Mouse (Mus musculus) liver, adult 2 months (tissue): Measurements from ENCODE around the gene Trpv2. TPM values are rescaled to one million over a fixed set of nuclear protein-coding genes. Genes with fewer than 3 reads are reported as not detected.

ENCODE experiments used
- DNase-seq: peaks from one replicate; pipeline ENCODE4 v3.0.0-alpha.2; 2011; ENCODE audit warnings: low read depth, low spot score; ENCODE audit errors: extremely low read depth
- H3K27ac ChIP-seq: fragments of 200-500 bp; replicated peaks from 2 replicates; pipeline ENCODE4 v1.5.1; 2012; ENCODE audit warnings: low read depth, mild to moderate bottlenecking, control low read depth, inconsistent platforms, low read length; ENCODE audit not compliant: insufficient read depth
- H3K27me3 ChIP-seq: fragments of 200-500 bp; 2 replicates; pipeline ENCODE4 v1.6.1; 2012; ENCODE audit warnings: mild to moderate bottlenecking, moderate library complexity, low read length, inconsistent platforms; ENCODE audit not compliant: control insufficient read depth, insufficient read depth
- H3K36me3 ChIP-seq: fragments of 200-500 bp; 2 replicates; pipeline ENCODE4 v1.6.1; 2012; ENCODE audit warnings: low read length, inconsistent platforms; ENCODE audit not compliant: control insufficient read depth, insufficient read depth
- H3K4me1 ChIP-seq: fragments of 200-500 bp; 2 replicates; pipeline ENCODE4 v1.6.1; 2011; ENCODE audit warnings: low read length; ENCODE audit not compliant: control insufficient read depth, insufficient read depth
- H3K4me3 ChIP-seq: fragments of 200-500 bp; 2 replicates; pipeline ENCODE4 v1.5.1; 2011; ENCODE audit warnings: low read depth, mild to moderate bottlenecking, control low read depth, low read length, moderate library complexity; ENCODE audit not compliant: insufficient read depth
- H3K79me2 ChIP-seq: fragments of 200-500 bp; 2 replicates; pipeline ENCODE4 v1.6.1; 2012; ENCODE audit warnings: inconsistent platforms, mild to moderate bottlenecking, low read length, moderate library complexity; ENCODE audit not compliant: control insufficient read depth, insufficient read depth
- H3K9ac ChIP-seq: fragments of 200-500 bp; 2 replicates; pipeline ENCODE4 v1.6.1; 2012; ENCODE audit warnings: low read depth, mild to moderate bottlenecking, control low read depth, inconsistent platforms, low read length
- CTCF ChIP-seq: fragments of 200-500 bp; IDR thresholded peaks from 2 replicates; pipeline ENCODE4 v1.5.1; 2011; ENCODE audit warnings: low read depth, low read length, control low read depth
- POLR2A ChIP-seq: fragments of 200-500 bp; IDR thresholded peaks from 2 replicates; pipeline ENCODE4 v1.6.1; 2011; ENCODE audit warnings: low read length, control low read depth; ENCODE audit not compliant: insufficient read depth; ENCODE audit errors: extremely low read depth
- WGBS: fragments of 180-500 bp; shearing (Covaris S2); methylation state at CpG from one replicate; pipeline ENCODE4 v1.1.7; 2018; 5-methylcytosine and 5-hydroxymethylcytosine counted together
- polyA plus RNA-seq: library from polyadenylated mRNA; depleted of rRNA; stranded (reverse); fragments of >200 nt; gene quantifications from 2 replicates; pipeline ENCODE4 v1.2.3, GENCODE M21; 2012
- total RNA-seq: library from RNA; depleted of rRNA; stranded (reverse); fragments of >200 nt; gene quantifications from 2 replicates; pipeline ENCODE4 v1.2.3, GENCODE M21; 2014

Gene Trpv2
- total and polyA plus RNA-seq, 2 experiments: 0.83 to 1.7 TPM

DNA sequence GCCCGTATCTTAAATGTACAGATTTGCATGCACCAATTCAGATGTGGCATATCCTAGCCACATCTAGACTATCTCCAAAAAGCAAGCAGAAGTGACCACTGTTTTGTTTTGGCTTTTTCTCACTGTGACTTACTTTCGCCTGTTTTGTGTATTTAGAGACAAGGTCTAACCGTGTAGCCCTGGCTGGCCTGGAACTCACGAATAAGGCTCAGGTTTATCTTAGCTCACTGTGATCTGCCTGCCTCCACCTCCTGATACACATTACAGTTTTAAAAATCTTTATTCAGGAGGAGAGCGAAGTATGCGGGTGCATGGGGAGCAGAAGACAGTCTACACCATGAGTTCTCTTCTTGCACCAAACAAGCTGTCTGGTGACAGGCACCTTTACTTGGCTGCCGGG lies 34.1 kb upstream of the Trpv2 start:
- DNase-seq: no peak
- Histone ChIP-seq H3K4me1 (peaks cover 2% of the 10 kb centered on the region; the same call in 1 of the 2 replicates), H3K27ac (no peak overlapping the region), H3K27me3 (no peaks in the 10 kb centered on the region), H3K4me3 (no peak overlapping the region), H3K36me3 (0 out of 2 replicates have a peak, but pooled peaks cover 1% of the 10 kb centered on the region), H3K9ac (no peak overlapping the region), H3K79me2 (no peaks in the 10 kb centered on the region; the same call in 1 of the 2 replicates)
- 92% methylated on average over 7 of the region's 7 CpGs for WGBS
- TF ChIP-seq POLR2A: no peak
- TF ChIP-seq CTCF: no peak

DNA sequence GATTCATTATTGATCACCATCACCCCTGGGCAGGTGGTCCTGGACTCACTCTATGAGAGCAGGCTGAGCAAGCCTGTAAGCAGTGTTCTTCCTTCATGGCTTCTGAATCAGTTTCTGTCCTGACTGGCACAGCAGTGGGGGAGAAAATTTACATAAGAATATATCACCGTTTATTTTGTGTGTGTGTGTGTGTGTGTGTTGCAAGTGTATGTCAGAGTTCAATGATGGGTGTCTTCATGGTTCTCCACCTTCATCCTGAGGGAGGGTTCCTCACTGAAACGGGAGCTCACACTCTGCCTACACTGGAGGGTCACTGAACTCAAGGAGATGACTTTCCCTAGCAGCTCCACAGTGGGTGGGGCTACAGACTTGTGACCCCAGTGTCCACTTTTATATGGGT lies 33.3 kb upstream of the Trpv2 start:
- Histone ChIP-seq H3K4me1 (peaks cover 2% of the 10 kb centered on the region; the same call in 1 of the 2 replicates), H3K9ac (no peak overlapping the region), H3K4me3 (no peak overlapping the region), H3K36me3 (0 out of 2 replicates have a peak, but pooled peaks cover 1% of the 10 kb centered on the region), H3K79me2 (no peaks in the 10 kb centered on the region; the same call in 1 of the 2 replicates), H3K27ac (no peak overlapping the region), H3K27me3 (no peaks in the 10 kb centered on the region)
- no peak for DNase-seq
- WGBS: 21% methylated on average over 2 of the region's 2 CpGs
- TF ChIP-seq CTCF (no peak), POLR2A (no peak)

DNA sequence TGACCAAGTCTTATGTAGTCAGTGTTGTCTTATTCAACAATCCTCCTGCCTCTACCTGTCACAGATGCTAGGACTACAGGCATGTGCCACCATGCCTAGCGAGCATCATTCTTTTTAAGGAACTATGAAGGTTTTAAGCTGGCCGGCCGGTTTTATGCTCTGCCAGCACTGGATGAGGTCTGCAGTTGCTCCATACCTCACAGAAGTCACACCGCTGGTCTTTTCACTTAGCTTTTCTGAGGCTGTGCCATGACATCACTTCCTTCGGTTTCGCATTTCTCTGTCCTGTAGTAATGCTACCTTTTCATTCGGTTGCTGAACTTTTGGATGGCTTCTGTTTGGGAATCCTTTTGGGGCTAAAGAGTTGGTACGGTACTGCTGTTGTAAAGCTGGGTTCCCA lies 32.7 kb upstream of the Trpv2 start:
- peaks cover 2% of the 10 kb centered on the region; the same call in 1 of the 2 replicates for H3K4me1 ChIP-seq
- H3K27me3 ChIP-seq: no peaks in the 10 kb centered on the region
- H3K79me2 ChIP-seq: no peaks in the 10 kb centered on the region; the same call in 1 of the 2 replicates
- no peak overlapping the region for H3K4me3 ChIP-seq
- 89% methylated on average over 8 of the region's 8 CpGs for WGBS
- H3K36me3 ChIP-seq: no peaks in the 10 kb centered on the region
- no peak for TF ChIP-seq CTCF
- no peak for TF ChIP-seq POLR2A
- no peak for DNase-seq
- H3K9ac ChIP-seq: no peak overlapping the region
- H3K27ac ChIP-seq: no peak overlapping the region

DNA sequence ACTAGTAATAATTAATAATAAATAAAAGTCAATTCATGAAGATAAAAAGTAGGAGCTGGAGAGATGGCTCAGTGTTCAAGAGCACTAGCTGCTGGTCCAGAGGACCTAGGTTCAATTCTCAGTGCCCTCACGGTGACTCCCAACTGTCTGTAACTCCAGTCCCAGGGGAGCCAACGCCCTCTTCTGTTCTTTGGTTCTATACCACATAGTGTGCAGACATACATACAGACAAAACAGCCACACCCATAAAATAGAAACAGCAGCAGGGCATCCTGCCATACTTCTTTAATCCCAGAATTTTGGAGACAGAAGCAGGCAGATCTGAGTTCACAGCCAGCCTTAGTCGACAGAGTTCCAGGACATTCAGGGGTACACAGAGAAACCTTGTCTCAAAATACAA lies 30.3 kb upstream of the Trpv2 start:
- Histone ChIP-seq H3K27me3 (no peaks in the 10 kb centered on the region), H3K79me2 (no peaks in the 10 kb centered on the region; the same call in 1 of the 2 replicates), H3K4me1 (peaks cover 2% of the 10 kb centered on the region; the same call in 1 of the 2 replicates), H3K4me3 (no peak overlapping the region), H3K9ac (no peak overlapping the region), H3K27ac (no peak overlapping the region), H3K36me3 (no peaks in the 10 kb centered on the region)
- no peak for DNase-seq
- no peak for TF ChIP-seq CTCF
- WGBS: 89% methylated on average over 3 of the region's 3 CpGs

DNA sequence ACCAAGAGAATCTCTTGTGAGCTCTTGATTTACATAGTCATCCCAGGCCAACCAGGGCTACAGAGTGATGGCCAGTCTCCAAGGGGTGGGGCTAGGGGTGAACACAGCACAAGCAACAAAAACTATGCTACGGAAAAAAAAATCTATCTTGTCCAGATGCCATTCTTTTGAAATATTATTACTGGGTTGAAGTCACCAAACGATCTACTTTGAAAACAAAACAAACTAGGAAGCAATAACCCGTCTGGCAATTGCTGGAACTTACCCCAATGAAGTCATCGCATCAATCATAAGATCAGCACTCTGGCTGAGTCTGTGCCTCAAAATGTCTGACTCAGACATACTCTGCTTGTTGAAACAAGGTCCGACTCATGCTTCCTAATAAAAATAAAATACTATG lies 24.5 kb upstream of the Trpv2 start:
- H3K27ac ChIP-seq: peak overlapping the region; percentile 99
- peaks cover 4% of the 10 kb centered on the region; the same call in 1 of the 2 replicates for H3K79me2 ChIP-seq
- TF ChIP-seq CTCF (no peak), POLR2A (no peak)
- WGBS: under 1% methylated on average over 5 of the region's 5 CpGs
- peak overlapping the region; percentile 80; the same call in 1 of the 2 replicates for H3K4me3 ChIP-seq
- H3K36me3 ChIP-seq: peaks cover 14% of the 10 kb centered on the region
- no peaks in the 10 kb centered on the region for H3K27me3 ChIP-seq
- H3K9ac ChIP-seq: no peak overlapping the region; the same call in 1 of the 2 replicates
- H3K4me1 ChIP-seq: peaks cover 12% of the 10 kb centered on the region
- DNase-seq: peak; percentile 93

DNA sequence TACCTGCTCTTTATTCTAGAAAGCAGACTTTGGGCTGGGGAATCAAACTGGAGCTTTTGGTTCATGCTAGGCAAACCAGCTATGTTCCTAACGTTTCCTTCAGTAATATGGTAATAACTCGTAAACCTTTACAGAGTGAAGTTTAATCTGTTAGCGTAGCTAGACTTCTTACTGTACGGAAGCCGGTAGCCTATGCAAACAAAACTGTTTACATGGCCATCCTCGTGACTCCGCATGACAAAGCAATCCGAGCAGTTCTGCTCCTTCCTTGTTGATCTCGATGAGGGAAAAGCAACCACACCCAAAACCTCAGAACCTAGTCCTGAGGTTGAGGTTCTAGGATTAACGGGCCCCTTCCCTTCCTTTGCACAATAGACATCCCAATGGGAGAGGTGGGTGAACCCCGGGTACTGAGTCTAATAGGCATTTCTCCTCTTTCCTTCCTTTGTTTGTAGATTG lies 24.0 kb upstream of the Trpv2 start:
- H3K79me2 ChIP-seq: peaks cover 4% of the 10 kb centered on the region; the same call in 1 of the 2 replicates
- H3K36me3 ChIP-seq: peaks cover 14% of the 10 kb centered on the region
- H3K4me1 ChIP-seq: peaks cover 12% of the 10 kb centered on the region
- no peak for TF ChIP-seq CTCF
- no peak for TF ChIP-seq POLR2A
- H3K27me3 ChIP-seq: no peaks in the 10 kb centered on the region
- WGBS: under 1% methylated on average over 11 of the region's 11 CpGs
- peak overlapping the region; percentile 99 for H3K27ac ChIP-seq
- peak overlapping the region; percentile 80 for H3K4me3 ChIP-seq
- peak overlapping the region; percentile 93 for H3K9ac ChIP-seq
- DNase-seq: peak; percentile 93
